Mouse (Mus musculus) embryonic facial prominence, embryonic 12.5 days (tissue): Measurements from ENCODE around the gene Scg5. TPM values are rescaled to one million over a fixed set of nuclear protein-coding genes. Genes with fewer than 3 reads are reported as not detected.
A peak's percentile ranks its signal among the peaks of the same experiment; 100 is the strongest.

ENCODE experiments used
- ATAC-seq: fragments of 200-750 bp; cut with Nextera tagmentation; 2 replicates; pipeline ENCODE4 v1.8.0; 2017; ENCODE audit not compliant: insufficient number of reproducible peaks, insufficient read depth, low FRiP score, low TSS enrichment
- H3K27ac ChIP-seq: fragments of 300-500 bp; sonication (generic); 2 replicates; pipeline ENCODE4 v1.5.1; 2016; ENCODE audit warnings: mild to moderate bottlenecking
- H3K27me3 ChIP-seq: fragments of 300-500 bp; sonication (generic); 2 replicates; pipeline ENCODE4 v1.6.1; 2016; ENCODE audit warnings: mild to moderate bottlenecking, moderate library complexity
- H3K36me3 ChIP-seq: fragments of 300-500 bp; sonication (generic); 2 replicates; pipeline ENCODE4 v1.6.1; 2016; ENCODE audit warnings: mild to moderate bottlenecking
- H3K4me1 ChIP-seq: fragments of 300-500 bp; sonication (generic); 2 replicates; pipeline ENCODE4 v1.6.1; 2016
- H3K4me2 ChIP-seq: fragments of 300-500 bp; sonication (generic); replicated peaks from 2 replicates; pipeline ENCODE4 v1.6.1; 2016; ENCODE audit warnings: mild to moderate bottlenecking, moderate library complexity
- H3K4me3 ChIP-seq: fragments of 300-500 bp; sonication (generic); 2 replicates; pipeline ENCODE4 v1.5.1; 2016; ENCODE audit warnings: mild to moderate bottlenecking
- H3K9ac ChIP-seq: fragments of 300-500 bp; sonication (generic); 2 replicates; pipeline ENCODE4 v1.6.1; 2016; ENCODE audit warnings: mild to moderate bottlenecking, moderate library complexity
- H3K9me3 ChIP-seq: fragments of 300-500 bp; sonication (generic); 2 replicates; pipeline ENCODE4 v1.6.1; 2016; ENCODE audit warnings: mild to moderate bottlenecking, moderate library complexity
- WGBS: fragments of 180-500 bp; shearing (Covaris S2); methylation state at CpG from one replicate; pipeline ENCODE4 v1.1.7; 2016; 5-methylcytosine and 5-hydroxymethylcytosine counted together
- polyA plus RNA-seq: library from polyadenylated mRNA; unstranded; fragments of >200 nt; fragmentation: Nextera tagmentation; extraction: Ambion mirVana; gene quantifications from 2 replicates; pipeline ENCODE4 v1.2.1, GENCODE M21; 2016

Gene Scg5
- 8.5 and 8.8 TPM in 2 replicates for polyA plus RNA-seq

GRCm38 (mm10) chr2:113828943-113829882, at the start of gene Scg5:
TSS of gene Scg5 (minus strand) at chr2:113829121.
- peak; percentile 83 for ATAC-seq
- Histone ChIP-seq H3K27ac (no peak within 1 kb of the TSS), H3K9me3 (no peaks in the 10 kb centered on the region), H3K27me3 (no peaks in the 10 kb centered on the region), H3K4me3 (peak within 1 kb of the TSS; percentile 36), H3K9ac (0 out of 2 replicates have a peak within 1 kb of the TSS, but pooled peaks have one; percentile 15), H3K36me3 (peaks cover 18% of the 10 kb centered on the region), H3K4me1 (peaks cover 16% of the 10 kb centered on the region), H3K4me2 (peak within 1 kb of the TSS; percentile 53)
- 9% methylated on average over 23 of the region's 23 CpGs for WGBS

- Histone ChIP-seq H3K36me3 (no peaks in the 10 kb centered on the region), H3K9ac (no peak overlapping the region), H3K9me3 (no peaks in the 10 kb centered on the region), H3K27me3 (no peaks in the 10 kb centered on the region), H3K27ac (no peak overlapping the region), H3K4me3 (no peak overlapping the region), H3K4me1 (no peaks in the 10 kb centered on the region), H3K4me2 (no peak overlapping the region)
- 84% methylated on average over 1 of the region's 1 CpGs for WGBS
- ATAC-seq, result no peak
Measured at GRCm38 (mm10) chr2:113870115-113870514, 41.2 kb upstream of the Scg5 start.

GRCm38 (mm10) chr2:113868404-113868803, 39.5 kb upstream of the Scg5 start:
- Histone ChIP-seq H3K9me3 (no peaks in the 10 kb centered on the region), H3K4me2 (no peak overlapping the region), H3K9ac (no peak overlapping the region), H3K4me3 (no peak overlapping the region), H3K4me1 (no peaks in the 10 kb centered on the region), H3K36me3 (no peaks in the 10 kb centered on the region), H3K27me3 (no peaks in the 10 kb centered on the region), H3K27ac (no peak overlapping the region)
- WGBS, result 80% methylated on average over 4 of the region's 4 CpGs
- ATAC-seq, result no peak

- H3K27ac ChIP-seq, result no peak overlapping the region
- WGBS, result 31% methylated on average over 2 of the region's 2 CpGs
- no peaks in the 10 kb centered on the region for H3K9me3 ChIP-seq
- no peaks in the 10 kb centered on the region for H3K36me3 ChIP-seq
- H3K4me3 ChIP-seq, result no peak overlapping the region
- no peak for ATAC-seq
- H3K4me2 ChIP-seq, result no peak overlapping the region
- H3K4me1 ChIP-seq, result no peaks in the 10 kb centered on the region
- H3K9ac ChIP-seq, result no peak overlapping the region
- no peaks in the 10 kb centered on the region for H3K27me3 ChIP-seq
Measured at GRCm38 (mm10) chr2:113866155-113866554, 37.2 kb upstream of the Scg5 start.

- peaks cover 24% of the 10 kb centered on the region for H3K4me1 ChIP-seq
- no peaks in the 10 kb centered on the region for H3K27me3 ChIP-seq
- no peaks in the 10 kb centered on the region for H3K9me3 ChIP-seq
- peak overlapping the region; percentile 85 for H3K4me3 ChIP-seq
- H3K36me3 ChIP-seq, result peaks cover 9% of the 10 kb centered on the region
- peak; percentile 31 for ATAC-seq
- H3K27ac ChIP-seq, result peak overlapping the region; percentile 85; the same call in 1 of the 2 replicates
- 1% methylated on average over 3 of the region's 3 CpGs for WGBS
- peak overlapping the region; percentile 85 for H3K4me2 ChIP-seq
- peak overlapping the region; percentile 33; the same call in 1 of the 2 replicates for H3K9ac ChIP-seq
Measured at GRCm38 (mm10) chr2:113849141-113849540, 20.2 kb upstream of the Scg5 start.

DNA sequence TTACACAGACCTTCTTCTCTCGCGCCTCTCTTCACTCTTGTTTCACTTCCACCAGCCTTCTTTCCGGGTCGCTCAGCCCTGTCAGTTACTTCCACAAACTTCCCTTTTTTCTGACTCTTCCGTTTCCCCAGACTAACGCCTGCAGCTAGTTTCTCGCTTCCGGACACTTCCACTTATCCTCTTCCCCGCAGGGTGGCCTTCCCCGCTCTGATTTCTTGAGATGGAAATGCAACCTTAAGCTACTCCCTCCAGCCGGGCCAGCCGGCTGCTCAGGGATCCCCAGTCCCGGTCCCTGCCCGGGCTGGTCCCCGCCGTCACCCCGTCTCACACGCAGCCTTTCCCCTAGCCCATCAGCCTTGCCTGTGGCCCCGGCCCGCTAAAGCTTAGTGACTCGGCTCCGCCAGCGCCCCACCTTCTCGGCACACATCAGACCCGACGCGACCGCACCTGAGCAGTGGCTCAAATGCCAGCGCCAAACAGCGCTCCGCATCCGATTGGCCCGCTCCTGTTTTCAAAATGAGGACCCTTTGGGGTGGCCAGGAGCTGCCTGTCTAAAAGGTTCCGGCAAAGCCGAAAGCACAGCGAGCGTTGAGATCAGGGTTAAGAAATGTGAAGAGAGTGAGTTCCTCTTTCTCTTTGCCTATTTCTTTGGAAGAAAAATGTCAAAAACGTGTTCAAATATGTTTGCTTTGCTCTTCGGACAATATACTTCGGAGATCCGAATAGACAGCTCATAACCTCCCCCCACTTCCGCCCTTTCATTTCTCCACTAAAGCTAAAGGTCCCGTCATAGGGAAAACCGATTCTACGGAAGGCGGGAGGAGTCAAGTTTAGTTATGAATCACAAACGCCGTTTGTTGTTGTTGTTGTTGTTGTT, 19.6 kb upstream of the Scg5 start, which contains the start of gene Arhgap11a:
Gene Arhgap11a, minus strand, starts transcription at position 417 of the 877 bp plus-strand sequence.
- Histone ChIP-seq H3K27me3 (no peaks in the 10 kb centered on the region), H3K9me3 (no peaks in the 10 kb centered on the region), H3K36me3 (peaks cover 15% of the 10 kb centered on the region), H3K27ac (peak within 1 kb of the TSS; percentile 85), H3K9ac (peak within 1 kb of the TSS; percentile 74), H3K4me1 (peaks cover 24% of the 10 kb centered on the region), H3K4me2 (peak within 1 kb of the TSS; percentile 85), H3K4me3 (peak within 1 kb of the TSS; percentile 85)
- peak; percentile 96 for ATAC-seq
- WGBS, result under 1% methylated on average over 48 of the region's 48 CpGs

DNA sequence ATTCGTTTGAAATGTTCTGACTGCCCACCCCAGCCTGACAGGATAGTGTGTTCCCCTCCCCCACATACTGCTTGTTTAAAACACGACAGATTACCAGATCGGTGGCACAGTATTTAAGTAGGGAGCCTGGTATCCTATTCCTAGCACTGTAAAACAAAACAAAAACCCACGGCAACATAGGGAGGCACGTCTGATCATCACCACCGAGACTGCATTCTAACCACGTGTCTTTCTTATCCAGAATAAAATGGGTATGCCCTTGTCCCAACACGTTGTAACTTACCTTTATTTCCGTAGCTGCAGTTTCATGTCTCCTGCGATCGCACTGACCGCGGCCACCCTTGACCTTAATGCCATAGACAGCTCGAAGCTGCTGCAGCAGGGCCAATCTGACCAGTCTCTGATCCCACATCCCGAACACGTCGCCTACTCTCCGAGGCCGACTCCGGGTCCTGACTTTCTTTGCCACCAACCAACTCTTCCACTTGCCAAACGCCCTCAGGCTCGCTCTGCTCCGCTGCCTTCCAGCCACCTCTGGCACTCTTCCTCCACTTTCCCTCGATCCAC, 18.8 kb upstream of the Scg5 start:
- Histone ChIP-seq H3K4me1 (peaks cover 24% of the 10 kb centered on the region), H3K36me3 (peaks cover 19% of the 10 kb centered on the region), H3K27ac (peak overlapping the region; percentile 85), H3K4me3 (peak overlapping the region; percentile 85), H3K4me2 (peak overlapping the region; percentile 85), H3K9me3 (no peaks in the 10 kb centered on the region), H3K9ac (peak overlapping the region; percentile 74), H3K27me3 (no peaks in the 10 kb centered on the region)
- ATAC-seq, result peak; percentile 3; the same call in 1 of the 2 replicates
- WGBS, result under 1% methylated on average over 24 of the region's 24 CpGs

- peaks cover 24% of the 10 kb centered on the region for H3K4me1 ChIP-seq
- H3K36me3 ChIP-seq, result peaks cover 32% of the 10 kb centered on the region
- no peak overlapping the region for H3K27ac ChIP-seq
- 86% methylated on average over 4 of the region's 4 CpGs for WGBS
- H3K4me2 ChIP-seq, result no peak overlapping the region
- no peak for ATAC-seq
- H3K4me3 ChIP-seq, result no peak overlapping the region
- H3K27me3 ChIP-seq, result no peaks in the 10 kb centered on the region
- no peaks in the 10 kb centered on the region for H3K9me3 ChIP-seq
- no peak overlapping the region for H3K9ac ChIP-seq
Measured at GRCm38 (mm10) chr2:113845081-113845480, 16.2 kb upstream of the Scg5 start.

GRCm38 (mm10) chr2:113841656-113842437, 12.9 kb upstream of the Scg5 start:
- Histone ChIP-seq H3K9me3 (no peaks in the 10 kb centered on the region), H3K9ac (no peak overlapping the region), H3K36me3 (peaks cover 44% of the 10 kb centered on the region), H3K27me3 (no peaks in the 10 kb centered on the region), H3K4me2 (no peak overlapping the region), H3K27ac (no peak overlapping the region), H3K4me3 (no peak overlapping the region), H3K4me1 (peaks cover 14% of the 10 kb centered on the region)
- ATAC-seq, result no peak
- 87% methylated on average over 4 of the region's 4 CpGs for WGBS

DNA sequence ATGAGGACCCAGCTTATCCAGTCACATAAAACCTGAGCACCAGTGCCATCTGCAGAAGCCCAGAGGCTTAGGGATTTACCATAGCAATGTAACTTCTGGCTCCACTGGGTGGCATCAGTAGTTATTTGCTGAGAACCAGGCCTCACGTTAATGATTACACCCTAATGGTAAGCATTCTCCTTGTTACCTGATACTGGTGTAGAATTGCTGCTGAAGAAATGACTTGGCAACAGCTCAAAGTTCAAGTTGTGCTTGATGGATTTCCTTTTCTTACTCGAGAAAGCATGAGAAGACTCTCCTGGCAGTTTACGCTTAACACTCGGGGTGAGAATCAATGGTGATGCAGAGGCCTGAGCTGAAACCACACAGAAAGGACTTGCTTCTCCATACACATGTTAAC, 10.6 kb upstream of the Scg5 start:
- Histone ChIP-seq H3K27ac (no peak overlapping the region), H3K27me3 (no peaks in the 10 kb centered on the region), H3K4me2 (no peak overlapping the region), H3K9ac (no peak overlapping the region), H3K4me3 (no peak overlapping the region), H3K36me3 (peaks cover 60% of the 10 kb centered on the region), H3K4me1 (no peaks in the 10 kb centered on the region), H3K9me3 (no peaks in the 10 kb centered on the region)
- 82% methylated on average over 4 of the region's 4 CpGs for WGBS
- no peak for ATAC-seq
